Mouse (Mus musculus): ENCODE results near the gene BC055324. TPM values are rescaled to one million over a fixed set of nuclear protein-coding genes. Genes with fewer than 3 reads are reported as not detected.
A peak's percentile ranks its signal among the peaks of the same experiment; 100 is the strongest.

BC055324 gene
- total RNA-seq, 4 experiments from 2014 or later: 0.95 to 2.5 (median 1.5) TPM

DNA sequence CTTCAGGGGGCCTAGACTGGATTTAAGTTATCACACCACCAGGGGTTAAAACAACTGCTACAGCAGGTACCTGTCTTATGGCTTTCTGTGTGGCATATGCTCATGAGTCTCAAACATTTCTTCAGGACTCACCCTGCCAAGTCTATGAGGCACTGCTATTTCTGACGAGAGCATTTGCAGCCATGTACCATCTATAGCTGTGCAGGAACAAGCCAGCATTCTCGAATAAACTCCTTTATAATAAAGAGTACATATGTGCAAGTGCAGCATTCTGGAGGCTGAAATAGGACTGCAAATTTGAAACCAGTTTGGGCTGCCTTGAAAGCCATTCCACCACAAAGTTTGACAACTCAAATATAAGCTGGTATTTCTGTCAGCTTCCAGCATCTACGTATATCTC is 36.6 kb downstream of the BC055324 start:
- peak in 1 of 2 experiments; percentile 17 for DNase-seq (ENCODE audit: low spot score in 2 of 2)

DNA sequence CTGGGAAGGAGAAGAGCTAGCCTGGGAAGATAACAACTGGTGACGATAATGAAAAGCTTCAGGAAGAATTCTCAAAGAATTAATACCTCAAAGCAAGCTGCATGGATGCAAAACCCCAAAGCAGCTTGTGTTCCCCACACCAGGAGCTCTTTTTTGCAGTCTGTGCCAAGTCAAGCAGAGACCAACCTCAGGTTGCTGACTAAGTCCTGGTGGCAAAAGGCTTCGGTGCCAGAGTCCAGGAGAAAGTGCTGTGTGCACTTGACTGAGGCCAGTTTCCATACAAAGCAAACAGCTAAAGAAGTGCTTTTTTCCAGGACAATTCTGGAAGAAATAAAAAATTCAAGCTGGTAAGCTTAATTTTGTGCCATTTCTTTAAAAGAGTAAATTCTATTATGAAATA is 41.2 kb downstream of the BC055324 start:
- DNase-seq (ENCODE audit: low spot score in 2 of 2): no peak

DNA sequence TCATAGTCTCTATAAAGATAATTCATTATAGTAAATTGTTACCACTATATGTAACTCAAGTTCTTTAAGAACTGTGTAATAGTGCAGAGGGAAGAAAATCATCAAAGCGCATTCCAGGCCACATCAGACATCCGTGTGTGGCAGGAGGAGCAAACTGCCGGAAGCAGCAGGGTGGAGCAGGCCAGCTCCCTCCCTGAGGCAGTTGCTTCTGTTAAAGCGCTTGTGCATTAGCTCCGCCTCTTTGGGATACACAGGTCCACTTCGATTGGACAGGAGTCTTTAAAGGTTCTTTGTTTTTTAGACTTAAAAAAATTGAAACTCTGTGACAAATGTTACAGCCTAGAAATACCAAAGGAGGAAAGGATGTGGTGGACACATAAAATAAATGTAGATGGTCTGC is 52.5 kb downstream of the BC055324 start:
- no peak for DNase-seq (ENCODE audit: low spot score in 2 of 2)

DNA sequence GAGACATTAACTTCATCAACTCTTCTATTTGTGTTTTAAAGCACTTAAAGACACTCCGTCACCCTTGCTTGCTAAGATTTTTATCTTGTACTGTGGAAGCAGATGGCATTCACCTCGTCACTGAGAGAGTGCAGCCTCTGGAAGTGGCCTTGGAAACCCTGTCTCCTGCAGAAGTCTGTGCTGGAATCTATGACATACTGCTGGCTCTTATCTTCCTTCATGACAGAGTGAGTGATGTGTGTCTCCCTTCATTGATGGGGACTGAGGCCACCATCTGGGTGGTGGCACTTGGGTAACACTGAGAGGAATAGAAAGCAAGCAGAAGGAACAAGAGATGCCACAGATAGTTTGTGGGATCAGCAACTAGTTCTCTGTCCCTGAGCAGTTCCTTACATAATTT is 60.0 kb downstream of the BC055324 start:
- no peak for DNase-seq (ENCODE audit: low spot score in 2 of 2)

DNA sequence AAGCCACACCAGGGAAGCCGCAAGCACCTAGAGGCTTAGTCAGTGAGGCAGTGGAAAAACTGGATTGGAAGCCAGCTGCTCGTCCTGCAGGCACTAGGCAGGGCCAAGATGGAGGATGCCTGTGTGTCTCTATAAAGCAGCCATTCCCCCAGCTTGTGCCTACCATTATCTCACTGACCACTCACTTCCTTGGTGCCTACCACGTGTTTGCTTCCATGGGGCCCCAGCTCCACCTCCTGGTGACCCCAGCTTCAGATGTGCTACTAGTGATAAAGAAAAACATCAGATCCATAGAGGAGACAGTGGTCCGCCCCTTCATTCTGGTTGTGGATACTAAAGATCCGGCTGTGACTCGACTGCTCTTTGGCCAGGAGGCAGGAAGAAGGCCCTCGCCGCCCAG is 62.8 kb downstream of the BC055324 start:
- no peak for DNase-seq (ENCODE audit: low spot score in 2 of 2)

DNA sequence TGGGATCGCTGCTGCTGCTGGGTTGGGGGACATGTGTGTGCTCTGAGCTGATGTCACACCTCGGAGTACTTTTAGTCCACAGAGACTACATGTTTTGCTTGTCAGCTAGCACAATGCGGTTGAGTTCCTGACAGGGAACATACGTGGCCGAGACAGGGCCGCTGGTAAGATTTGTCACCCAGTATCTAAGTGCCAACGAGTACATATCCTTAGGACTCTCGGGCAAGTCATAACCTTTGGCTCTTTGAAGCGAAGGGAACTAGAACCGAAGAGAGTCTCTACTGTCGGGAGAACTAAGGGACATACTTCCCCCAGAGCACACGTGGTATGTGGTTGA is 64.2 kb downstream of the BC055324 start:
- DNase-seq (ENCODE audit: low spot score in 2 of 2): no peak

DNA sequence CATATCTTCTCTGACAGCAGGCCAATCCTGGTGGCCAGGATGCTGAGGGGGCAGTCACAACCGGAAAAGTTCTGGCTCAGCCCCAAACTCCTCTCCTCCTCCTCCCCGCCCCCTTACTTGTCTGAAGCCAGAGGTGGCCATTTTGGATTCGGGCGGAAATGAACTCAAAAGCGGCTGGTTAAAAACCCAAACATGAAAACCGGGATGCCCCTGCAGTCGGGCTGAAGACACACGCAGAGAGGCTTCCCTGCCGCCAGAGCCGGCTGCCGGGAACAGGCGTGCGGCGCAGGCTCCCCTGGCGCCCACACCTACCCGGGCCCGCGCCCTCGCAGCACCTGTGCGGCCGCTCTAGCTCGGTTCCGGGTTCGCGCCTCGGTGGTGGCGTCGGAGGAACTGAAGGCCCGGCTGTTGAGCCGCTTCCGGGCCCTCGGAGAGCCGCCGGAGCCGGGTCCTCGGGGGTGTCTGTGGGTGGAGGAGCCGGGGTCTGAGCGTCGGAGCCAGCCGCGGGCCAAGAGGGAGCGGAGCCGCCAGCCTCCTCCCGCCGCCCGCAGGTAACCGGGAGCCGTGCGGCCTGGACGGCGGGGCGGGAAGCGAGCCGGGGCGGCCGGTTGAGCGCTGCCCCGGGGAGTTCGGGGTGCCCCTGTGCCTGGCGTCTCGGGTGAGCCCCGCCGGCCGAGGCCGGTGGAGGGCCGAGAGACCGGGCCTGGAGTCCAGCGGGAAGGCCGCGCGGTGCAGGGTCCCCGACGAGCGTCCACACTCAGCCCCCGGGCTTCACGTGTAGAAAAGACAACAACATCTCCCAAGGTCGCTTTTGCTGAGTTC is 64.7 kb downstream of the BC055324 start:
- DNase-seq (ENCODE audit: low spot score in 2 of 2): peak; percentile 82 to 85

DNA sequence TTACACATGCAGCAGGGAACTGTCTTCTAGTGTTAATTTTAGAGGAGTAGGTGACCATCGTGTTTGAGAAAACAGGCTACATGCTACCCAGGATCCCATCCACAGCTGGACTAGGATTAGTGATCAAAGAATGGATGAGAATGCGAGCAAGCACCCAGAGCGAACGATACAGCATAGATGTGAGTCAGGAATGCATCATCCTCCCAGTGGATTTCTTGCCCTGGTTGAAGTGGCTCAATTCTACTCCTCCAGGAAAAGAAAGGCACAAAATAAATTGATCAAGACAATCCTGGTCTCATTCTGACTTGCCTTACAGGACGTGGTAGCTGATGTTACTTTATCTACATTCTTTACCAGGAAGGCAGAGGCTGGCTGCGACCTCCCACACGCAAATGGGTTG is 65.8 kb downstream of the BC055324 start, which contains the start of gene Scyl3:
Gene Scyl3, plus strand, starts transcription at position 255 of the 400 bp plus-strand sequence.
- no peak for DNase-seq (ENCODE audit: low spot score in 2 of 2)

DNA sequence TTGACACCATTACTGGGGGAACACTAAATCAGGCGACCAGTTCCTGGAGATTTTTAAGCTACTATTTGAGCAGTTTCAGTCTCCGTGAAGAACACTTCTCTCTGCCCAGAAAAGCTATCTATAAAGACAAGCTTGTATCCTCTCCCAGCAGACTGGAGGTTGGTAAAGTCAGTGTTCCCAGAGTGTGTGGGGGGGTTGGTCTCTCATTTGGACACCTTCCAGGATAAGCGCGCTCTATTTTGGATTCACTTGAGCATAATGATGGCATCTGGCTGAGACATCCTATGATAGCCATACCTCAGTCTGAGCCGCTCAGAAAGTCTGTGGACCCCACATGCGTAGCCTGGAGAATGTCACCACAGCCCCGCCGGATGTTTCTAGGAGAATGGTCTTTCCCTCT is 70.5 kb downstream of the BC055324 start:
- DNase-seq (ENCODE audit: low spot score in 2 of 2): peak in 1 of 2 experiments; percentile 18

DNA sequence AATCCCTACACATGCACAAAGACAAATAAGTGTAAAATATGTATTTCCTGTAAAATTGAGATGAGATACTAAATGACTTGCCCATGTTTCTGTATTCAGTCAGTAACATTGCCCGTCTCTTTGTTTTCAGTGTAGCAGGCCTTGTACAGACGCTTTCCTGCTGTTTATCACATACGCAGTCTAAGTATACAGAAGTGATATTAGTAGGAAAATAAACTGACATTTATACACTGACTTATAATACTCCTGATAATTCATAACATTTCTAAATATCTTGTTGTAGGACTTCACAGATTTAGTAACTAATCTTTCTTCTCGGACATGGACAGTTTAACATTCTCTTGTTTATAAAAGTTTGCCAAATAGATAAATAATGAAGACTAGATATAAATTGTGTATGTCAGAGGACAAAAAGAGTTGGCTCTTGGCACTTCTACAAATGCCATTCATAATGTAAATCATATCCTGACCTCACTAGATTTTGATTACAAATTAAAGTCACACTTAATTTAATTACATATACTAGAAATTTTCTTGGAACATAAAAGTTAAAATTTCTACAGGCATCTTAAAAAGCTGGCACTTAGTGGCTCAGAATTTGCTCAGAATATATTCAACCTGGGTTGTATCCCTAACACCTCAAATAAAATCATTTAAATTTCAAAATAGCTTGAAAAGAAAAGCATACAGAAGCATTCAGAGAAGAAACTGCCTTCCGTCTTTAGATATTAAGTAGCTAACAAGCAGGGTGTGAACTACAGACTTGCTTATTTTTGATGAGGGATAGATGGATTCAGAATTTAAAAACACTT is 77.0 kb downstream of the BC055324 start:
- no peak for DNase-seq (ENCODE audit: low spot score in 2 of 2)

DNA sequence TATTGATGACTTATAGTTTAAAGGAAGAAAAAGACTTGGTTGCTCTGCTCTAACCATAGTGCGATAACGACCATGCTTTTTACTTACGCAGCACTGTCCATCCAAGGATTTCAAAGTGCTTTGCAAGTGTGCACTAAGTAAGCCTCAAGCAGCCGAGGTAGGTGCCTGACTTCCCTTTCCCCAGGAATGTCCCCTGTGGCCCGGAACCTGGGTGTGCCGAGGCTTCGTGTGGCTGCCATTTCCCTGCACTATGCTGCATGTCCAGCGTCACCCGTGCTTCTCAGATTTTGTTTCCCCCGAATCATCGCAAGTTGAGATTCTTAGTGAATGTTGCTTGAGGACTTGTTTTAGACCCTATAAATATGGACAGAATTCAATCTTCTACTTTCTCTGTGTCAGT is 82.6 kb downstream of the BC055324 start:
- DNase-seq (ENCODE audit: low spot score in 2 of 2): no peak

DNA sequence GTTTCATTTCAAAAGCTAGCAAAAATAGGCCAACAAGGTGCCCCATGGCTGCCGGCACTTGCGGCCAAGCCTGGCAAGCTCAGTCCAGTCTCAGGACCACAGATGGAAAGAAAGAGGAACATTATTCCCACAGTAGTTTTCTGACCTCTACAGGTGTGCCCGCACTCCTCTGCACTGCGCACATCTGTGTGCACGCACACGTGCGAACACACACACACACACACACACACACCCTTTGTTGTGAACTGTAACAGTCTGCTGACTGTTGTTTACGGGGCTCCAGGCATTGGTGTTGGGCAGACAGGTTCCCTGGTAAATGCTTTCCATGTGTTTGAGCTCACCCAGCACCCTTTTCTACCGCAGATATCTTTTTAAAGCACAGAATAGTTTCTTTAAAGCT is 83.8 kb downstream of the BC055324 start:
- DNase-seq (ENCODE audit: low spot score in 2 of 2): no peak

DNA sequence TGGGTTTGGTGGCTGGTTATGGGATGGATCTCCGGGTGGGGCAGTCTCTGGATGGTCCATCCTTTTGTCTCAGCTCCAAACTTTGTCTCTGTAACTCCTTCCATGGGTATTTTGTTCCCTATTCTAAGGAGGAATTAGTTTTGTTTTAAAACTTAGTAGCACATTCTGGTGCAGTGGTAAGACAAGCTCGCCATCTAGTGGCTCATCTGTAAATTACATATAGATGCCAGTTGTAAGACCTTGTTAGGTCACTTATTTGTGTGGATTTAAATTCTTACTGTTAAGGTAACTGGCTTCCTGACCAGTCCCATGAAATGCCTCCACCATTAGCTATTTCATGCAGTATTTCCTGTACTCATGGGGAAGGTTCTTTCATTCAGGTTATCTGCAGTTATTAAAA is 84.3 kb downstream of the BC055324 start:
- DNase-seq (ENCODE audit: low spot score in 2 of 2): no peak

DNA sequence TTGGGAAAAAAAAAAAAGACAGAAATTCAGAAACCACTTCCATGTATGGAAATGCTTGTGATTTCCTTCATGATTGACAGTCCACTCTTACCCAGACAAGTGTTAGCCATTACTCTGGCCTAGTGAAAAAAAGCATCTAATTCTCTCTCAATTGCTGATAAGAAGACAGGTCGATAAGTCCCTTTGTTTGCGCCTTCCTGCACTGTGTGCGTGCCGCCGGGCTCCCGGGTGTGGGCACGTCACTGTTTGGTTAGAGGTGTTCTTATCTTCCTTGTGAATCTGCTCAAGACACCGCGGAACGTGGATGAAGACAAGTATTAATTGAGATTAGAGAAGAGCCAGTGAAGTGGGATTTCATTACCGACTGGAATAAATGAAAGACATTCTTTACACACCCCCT is 86.2 kb downstream of the BC055324 start:
- no peak for DNase-seq (ENCODE audit: low spot score in 2 of 2)

DNA sequence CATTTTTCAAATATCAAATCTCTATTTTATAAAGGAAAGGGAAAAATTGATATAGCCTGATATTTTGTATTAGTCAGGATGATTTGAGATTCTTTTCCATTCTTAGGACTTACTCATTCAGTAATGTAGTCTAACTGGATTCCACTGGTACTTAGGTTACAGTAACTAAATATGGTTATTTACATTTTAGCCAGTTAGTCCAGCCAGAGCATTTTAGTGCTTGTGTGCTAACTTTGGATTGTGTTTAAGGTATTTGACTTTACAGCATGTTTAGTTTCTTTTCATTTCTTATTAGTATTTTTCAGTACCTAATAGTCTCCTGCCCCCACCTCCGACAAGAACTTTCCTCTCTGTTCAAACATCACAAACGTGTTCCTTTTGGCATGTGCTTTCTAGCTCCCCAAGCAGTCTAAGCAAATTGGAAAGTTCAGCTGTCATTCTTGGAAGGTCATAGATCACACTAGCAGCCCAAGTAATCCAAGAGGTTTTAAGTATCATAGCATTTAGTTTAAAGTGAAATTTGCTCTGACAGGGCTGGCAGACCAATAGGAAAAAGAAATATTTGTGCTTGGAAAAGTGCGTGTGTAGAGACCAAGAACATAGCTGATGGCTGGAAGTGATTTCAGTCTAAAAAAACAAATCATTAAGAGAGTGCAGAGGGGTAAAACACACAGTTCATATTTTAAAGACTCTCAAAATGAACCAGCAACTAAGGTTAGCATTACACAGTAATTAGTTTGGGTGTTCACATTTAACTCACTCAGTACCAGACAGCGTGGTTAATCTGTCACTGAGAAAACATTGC is 87.4 kb downstream of the BC055324 start:
- DNase-seq (ENCODE audit: low spot score in 2 of 2): no peak

DNA sequence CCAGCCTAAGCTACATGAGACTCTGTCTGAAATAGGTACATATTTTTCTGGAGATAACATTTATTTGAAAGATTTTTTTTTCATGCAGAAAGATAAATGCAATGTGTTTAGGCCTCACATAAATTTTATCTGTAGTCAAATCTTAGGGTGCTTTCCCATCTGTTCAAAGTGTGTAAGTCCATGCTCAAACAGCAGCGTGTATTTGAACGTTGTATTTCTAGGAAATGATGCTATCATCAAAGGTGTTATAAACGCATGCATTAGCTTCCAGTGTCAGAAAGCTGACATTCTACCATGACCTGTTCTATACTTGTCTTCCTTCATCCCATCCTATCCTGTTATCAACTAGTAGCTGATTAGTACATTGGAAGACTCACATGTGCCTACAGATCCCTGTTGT is 91.2 kb downstream of the BC055324 start:
- DNase-seq (ENCODE audit: low spot score in 2 of 2): no peak

DNA sequence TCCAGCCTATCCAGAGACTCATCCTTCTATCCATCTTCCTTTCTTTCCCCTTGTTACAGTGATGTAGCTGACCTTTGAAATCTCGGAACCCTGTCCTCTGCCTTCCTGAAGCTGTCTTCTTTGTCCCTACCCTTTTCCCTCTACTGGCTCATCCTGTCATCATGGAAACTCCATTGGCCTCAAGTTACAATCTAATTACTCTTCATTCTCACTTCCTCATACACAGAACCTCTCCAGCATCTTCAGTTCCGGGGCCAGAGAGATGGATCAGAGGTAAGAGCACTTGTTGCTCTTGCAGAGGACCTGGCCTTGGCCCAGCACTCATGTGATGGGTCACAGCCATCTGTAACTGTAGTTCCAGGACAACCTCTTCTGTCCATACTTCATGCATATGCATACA is 94.4 kb downstream of the BC055324 start:
- no peak for DNase-seq (ENCODE audit: low spot score in 2 of 2)

DNA sequence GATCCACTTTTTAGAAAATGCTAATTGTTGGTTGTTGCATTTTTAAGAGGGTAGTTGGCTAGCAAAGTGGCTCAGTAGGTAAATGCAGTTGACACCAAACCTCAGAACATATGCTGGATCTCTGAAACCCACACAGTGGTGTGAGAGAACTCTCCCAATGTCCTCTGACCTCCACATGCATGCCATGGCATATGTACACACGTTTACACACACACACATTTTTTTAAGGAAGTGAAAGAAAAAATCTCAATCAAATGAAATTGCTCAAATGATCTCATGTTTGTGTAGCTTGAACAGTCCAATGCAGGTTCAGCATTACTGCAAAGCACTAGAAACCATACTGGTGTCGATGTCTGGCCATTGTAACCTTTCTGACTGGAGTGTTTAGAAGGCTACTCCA is 95.0 kb downstream of the BC055324 start:
- no peak for DNase-seq (ENCODE audit: low spot score in 2 of 2)

DNA sequence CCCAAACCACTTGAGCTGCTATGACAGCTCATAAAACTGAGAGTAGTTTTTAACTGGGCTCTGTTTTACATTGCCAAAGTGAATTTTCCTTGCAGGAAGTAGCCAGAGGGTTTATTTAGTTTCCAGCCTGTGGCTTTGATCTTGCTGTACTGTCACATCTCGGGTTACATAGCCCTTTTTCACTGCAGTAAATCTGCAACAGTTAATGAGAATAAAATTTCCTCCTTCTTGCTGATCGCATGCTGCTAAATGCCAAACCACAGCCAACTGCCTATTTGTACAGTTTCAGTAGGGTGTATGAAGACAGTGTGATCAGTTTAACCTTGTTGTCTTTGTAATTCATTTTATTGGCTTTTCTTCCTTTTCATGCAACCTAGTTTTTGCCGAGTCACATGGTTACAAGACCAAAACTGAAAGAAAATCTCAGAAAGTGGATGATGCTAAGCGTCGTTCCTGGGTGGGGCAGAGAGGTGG is 96.3 kb downstream of the BC055324 start:
- no peak for DNase-seq (ENCODE audit: low spot score in 2 of 2)

All from left cerebral cortex, adult 8-10 months (tissue).